Mouse (Mus musculus) spleen, adult 2 months (tissue): Measurements from ENCODE around the gene Slc39a9. TPM values are rescaled to one million over a fixed set of nuclear protein-coding genes. Genes with fewer than 3 reads are reported as not detected.

Experiments used
- DNase-seq, 2 experiments: peaks; one replicate each; pipeline versions ENCODE4 v3.0.0 to v3.0.0-alpha.2; 2012 to 2021; ENCODE audit warnings: low spot score in 2 of 2, low read depth in 1 of 2
- H3K27ac ChIP-seq: fragments of 200-500 bp; 2 replicates; pipeline ENCODE4 v1.5.1; 2012; ENCODE audit warnings: low read length, inconsistent platforms; ENCODE audit not compliant: insufficient read depth
- H3K27me3 ChIP-seq: fragments of 200-500 bp; 2 replicates; pipeline ENCODE4 v1.6.1; 2012; ENCODE audit warnings: mild to moderate bottlenecking, moderate library complexity, low read length, inconsistent platforms; ENCODE audit not compliant: control insufficient read depth, insufficient read depth
- H3K36me3 ChIP-seq: fragments of 200-500 bp; 2 replicates; pipeline ENCODE4 v1.6.1; 2012; ENCODE audit warnings: mild to moderate bottlenecking, low read length, inconsistent platforms; ENCODE audit not compliant: control insufficient read depth, insufficient read depth
- H3K4me1 ChIP-seq: fragments of 200-500 bp; 2 replicates; pipeline ENCODE4 v1.6.1; 2011; ENCODE audit warnings: inconsistent platforms; ENCODE audit not compliant: control insufficient read depth, insufficient read depth, insufficient read length
- H3K4me3 ChIP-seq: fragments of 200-500 bp; 2 replicates; pipeline ENCODE4 v1.5.1; 2011; ENCODE audit warnings: mild to moderate bottlenecking, inconsistent platforms; ENCODE audit not compliant: insufficient read depth, insufficient read length; ENCODE audit errors: extremely low read depth
- CTCF ChIP-seq: fragments of 200-500 bp; IDR thresholded peaks from 2 replicates; pipeline ENCODE4 v1.5.1; 2011; ENCODE audit warnings: mild to moderate bottlenecking, inconsistent platforms; ENCODE audit not compliant: insufficient read depth, insufficient read length, insufficient replicate concordance; ENCODE audit errors: extremely low read depth
- POLR2A ChIP-seq: fragments of 200-500 bp; IDR thresholded peaks from 2 replicates; pipeline ENCODE4 v1.6.1; 2011; ENCODE audit warnings: low read depth, low read length, inconsistent platforms
- WGBS: fragments of 180-500 bp; shearing (Covaris S2); methylation state at CpG from one replicate; pipeline ENCODE4 v1.1.7; 2018; 5-methylcytosine and 5-hydroxymethylcytosine counted together
- polyA plus RNA-seq: library from polyadenylated mRNA; depleted of rRNA; stranded (reverse); fragments of >200 nt; gene quantifications from 2 replicates; pipeline ENCODE4 v1.2.3, GENCODE M21; 2012; rRNA removed

Gene Slc39a9
- 24.5 and 25.7 TPM in 2 replicates for polyA plus RNA-seq

GRCm38 (mm10) chr12:80643693-80644505 is at the start of gene Slc39a9, which contains the start of gene Erh:
Gene Slc39a9, plus strand, starts transcription at chr12:80643883.
Gene Erh, minus strand, starts transcription at chr12:80644341.
- H3K4me1 ChIP-seq, result peaks cover 10% of the 10 kb centered on the region; the same call in 1 of the 2 replicates
- H3K27me3 ChIP-seq, result no peaks in the 10 kb centered on the region
- peak; percentile 91 to 94 for DNase-seq
- under 1% methylated on average over 50 of the region's 50 CpGs for WGBS
- peaks cover 8% of the 10 kb centered on the region; the same call in 1 of the 2 replicates for H3K36me3 ChIP-seq
- peak within 1 kb of the TSS; percentile 75 for H3K27ac ChIP-seq
- TF ChIP-seq CTCF (no peak), POLR2A (peak; percentile 54)
- peak within 1 kb of the TSS; percentile 88 for H3K4me3 ChIP-seq

GRCm38 (mm10) chr12:80594141-80594540 is 49.5 kb upstream of the Slc39a9 start:
- H3K4me3 ChIP-seq, result no peak overlapping the region
- WGBS, result 71% methylated on average over 4 of the region's 4 CpGs
- no peaks in the 10 kb centered on the region for H3K4me1 ChIP-seq
- no peak for DNase-seq
- H3K27ac ChIP-seq, result no peak overlapping the region
- no peaks in the 10 kb centered on the region for H3K36me3 ChIP-seq
- TF ChIP-seq CTCF (no peak), POLR2A (no peak)
- H3K27me3 ChIP-seq, result no peaks in the 10 kb centered on the region

- TF ChIP-seq CTCF (no peak), POLR2A (no peak)
- Histone ChIP-seq H3K4me1 (no peaks in the 10 kb centered on the region), H3K36me3 (no peaks in the 10 kb centered on the region), H3K4me3 (no peak overlapping the region), H3K27ac (no peak overlapping the region), H3K27me3 (no peaks in the 10 kb centered on the region)
- WGBS, result 93% methylated on average over 4 of the region's 4 CpGs
- DNase-seq, result no peak
Observed at GRCm38 (mm10) chr12:80594781-80595180, 48.9 kb upstream of the Slc39a9 start.

- no peak overlapping the region for H3K4me3 ChIP-seq
- H3K27ac ChIP-seq, result no peak overlapping the region
- no peaks in the 10 kb centered on the region for H3K36me3 ChIP-seq
- H3K4me1 ChIP-seq, result no peaks in the 10 kb centered on the region
- DNase-seq, result no peak
- 84% methylated on average over 4 of the region's 4 CpGs for WGBS
- H3K27me3 ChIP-seq, result no peaks in the 10 kb centered on the region
- TF ChIP-seq POLR2A (no peak), CTCF (no peak)
Observed at GRCm38 (mm10) chr12:80595566-80595965, 48.1 kb upstream of the Slc39a9 start.

DNA sequence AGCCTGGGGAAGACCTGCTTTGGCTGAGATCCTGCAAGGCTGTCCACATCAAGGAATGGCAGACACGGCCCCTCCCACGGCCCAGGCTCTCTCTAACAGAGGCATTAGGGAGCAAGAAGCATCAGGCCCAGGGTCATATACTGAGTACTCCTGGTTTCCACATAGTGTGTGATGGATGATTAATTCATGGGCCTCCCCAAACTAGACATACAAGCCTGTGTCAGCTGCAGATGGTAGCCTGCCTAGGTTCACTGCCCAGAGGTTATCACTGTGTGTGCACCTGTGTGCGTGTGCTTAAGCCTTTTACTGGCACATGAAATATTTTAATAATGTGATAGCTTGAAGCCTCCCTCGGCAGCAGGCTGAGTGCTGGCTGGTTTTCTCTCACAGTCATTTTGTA is 47.7 kb upstream of the Slc39a9 start:
- no peak for TF ChIP-seq POLR2A
- TF ChIP-seq CTCF, result no peak
- WGBS, result 82% methylated on average over 4 of the region's 4 CpGs
- Histone ChIP-seq H3K4me3 (no peak overlapping the region), H3K36me3 (no peaks in the 10 kb centered on the region), H3K4me1 (no peaks in the 10 kb centered on the region), H3K27ac (no peak overlapping the region), H3K27me3 (no peaks in the 10 kb centered on the region)
- DNase-seq, result no peak

DNA sequence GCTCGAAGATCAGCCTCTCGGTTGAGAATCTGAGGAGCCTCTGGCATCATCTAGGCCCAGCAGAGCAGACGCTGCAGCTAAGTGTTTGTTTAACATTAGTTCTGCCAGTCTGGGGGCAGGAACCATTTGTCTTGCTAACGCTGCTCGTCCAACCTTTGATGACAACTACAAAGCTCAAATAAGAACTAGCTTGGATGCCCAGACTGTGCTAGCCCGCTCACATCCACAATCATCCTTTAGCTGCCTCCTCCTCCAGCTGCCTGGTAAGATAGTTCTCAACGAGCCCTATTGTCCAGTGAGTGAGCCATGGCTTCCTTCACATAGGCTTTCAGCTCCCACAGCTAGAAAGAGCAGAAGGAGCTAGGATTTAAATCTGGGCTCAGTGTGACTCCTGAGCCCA is 45.4 kb upstream of the Slc39a9 start:
- H3K27ac ChIP-seq, result no peak overlapping the region
- no peaks in the 10 kb centered on the region for H3K4me1 ChIP-seq
- no peaks in the 10 kb centered on the region for H3K27me3 ChIP-seq
- no peaks in the 10 kb centered on the region for H3K36me3 ChIP-seq
- no peak for DNase-seq
- TF ChIP-seq POLR2A (no peak), CTCF (no peak)
- WGBS, result 79% methylated on average over 7 of the region's 7 CpGs
- no peak overlapping the region for H3K4me3 ChIP-seq

GRCm38 (mm10) chr12:80598756-80599155 is 44.9 kb upstream of the Slc39a9 start:
- TF ChIP-seq CTCF, result no peak
- WGBS, result 83% methylated on average over 6 of the region's 6 CpGs
- no peak overlapping the region; the same call in 1 of the 2 replicates for H3K27ac ChIP-seq
- no peaks in the 10 kb centered on the region for H3K27me3 ChIP-seq
- no peaks in the 10 kb centered on the region for H3K36me3 ChIP-seq
- no peak overlapping the region for H3K4me3 ChIP-seq
- no peaks in the 10 kb centered on the region for H3K4me1 ChIP-seq
- no peak for DNase-seq
